Mouse (Mus musculus) stomach, embryonic 16.5 days (tissue): Measurements from ENCODE around the gene Fbxo7. TPM values are rescaled to one million over a fixed set of nuclear protein-coding genes. Genes with fewer than 3 reads are reported as not detected.

Experiments used
- ATAC-seq: fragments of 200-750 bp; cut with Nextera tagmentation; 2 replicates; pipeline ENCODE4 v1.8.0; 2017; ENCODE audit warnings: moderate number of reproducible peaks, moderate TSS enrichment; ENCODE audit not compliant: insufficient read depth, low FRiP score
- H3K27ac ChIP-seq: fragments of 300-500 bp; sonication (generic); 2 replicates; pipeline ENCODE4 v1.5.1; 2014; ENCODE audit warnings: low read length
- H3K27me3 ChIP-seq: fragments of 300-500 bp; sonication (generic); 2 replicates; pipeline ENCODE4 v1.6.1; 2014; ENCODE audit warnings: low read length, control low read depth, mixed read lengths; ENCODE audit not compliant: control insufficient read depth, insufficient read depth
- H3K36me3 ChIP-seq: fragments of 300-500 bp; sonication (generic); 2 replicates; pipeline ENCODE4 v1.6.1; 2014; ENCODE audit warnings: low read length; ENCODE audit not compliant: control insufficient read depth, insufficient read depth
- H3K4me1 ChIP-seq: fragments of 300-500 bp; sonication (generic); 2 replicates; pipeline ENCODE4 v1.6.1; 2014; ENCODE audit warnings: low read length, control low read depth, mixed read lengths; ENCODE audit not compliant: control insufficient read depth, insufficient read depth
- H3K4me2 ChIP-seq: fragments of 300-500 bp; sonication (generic); 2 replicates; pipeline ENCODE4 v1.6.1; 2014; ENCODE audit warnings: low read depth, low read length, mixed read lengths
- H3K4me3 ChIP-seq: fragments of 300-500 bp; sonication (generic); replicated peaks from 2 replicates; pipeline ENCODE4 v1.5.1; 2014; ENCODE audit warnings: mild to moderate bottlenecking, low read length
- H3K9ac ChIP-seq: fragments of 300-500 bp; sonication (generic); 2 replicates; pipeline ENCODE4 v1.6.1; 2014; ENCODE audit warnings: low read length
- H3K9me3 ChIP-seq: fragments of 300-500 bp; sonication (generic); replicated peaks from 2 replicates; pipeline ENCODE4 v1.6.1; 2016; ENCODE audit warnings: low read length, control low read depth; ENCODE audit not compliant: control insufficient read depth
- WGBS: fragments of 180-500 bp; shearing (Covaris S2); extraction: QIAGEN DNeasy Blood & Tissue Kit; methylation state at CpG from one replicate; pipeline ENCODE4 v1.1.7; 2014; 5-methylcytosine and 5-hydroxymethylcytosine counted together
- polyA plus RNA-seq: library from polyadenylated mRNA; unstranded; fragments of >200 nt; fragmentation: Nextera tagmentation; extraction: Ambion mirVana; gene quantifications from 2 replicates; pipeline ENCODE4 v1.2.1, GENCODE M21; 2015

Fbxo7 gene
- polyA plus RNA-seq, 1 experiment from 2014 or later: 38.0 TPM

- Histone ChIP-seq H3K4me1 (no peaks in the 10 kb centered on the region), H3K9me3 (no peaks in the 10 kb centered on the region), H3K27ac (no peak overlapping the region), H3K36me3 (no peaks in the 10 kb centered on the region), H3K4me2 (no peak overlapping the region), H3K27me3 (no peaks in the 10 kb centered on the region), H3K9ac (no peak overlapping the region), H3K4me3 (no peak overlapping the region)
- WGBS: 5% methylated on average over 6 of the region's 6 CpGs
- ATAC-seq: no peak
Measured at GRCm38 (mm10) chr10:86010636-86011035, 11.1 kb upstream of the Fbxo7 start.

GRCm38 (mm10) chr10:86011172-86011571, 10.6 kb upstream of the Fbxo7 start:
- Histone ChIP-seq H3K27me3 (no peaks in the 10 kb centered on the region), H3K27ac (peak overlapping the region; percentile 21; the same call in 1 of the 2 replicates), H3K4me2 (no peak overlapping the region), H3K9me3 (no peaks in the 10 kb centered on the region), H3K9ac (no peak overlapping the region), H3K4me1 (no peaks in the 10 kb centered on the region), H3K4me3 (no peak overlapping the region), H3K36me3 (no peaks in the 10 kb centered on the region)
- no peak for ATAC-seq
- WGBS: 79% methylated on average over 2 of the region's 2 CpGs

- 91% methylated on average over 2 of the region's 2 CpGs for WGBS
- H3K36me3 ChIP-seq: no peaks in the 10 kb centered on the region
- no peak within 1 kb of the TSS for H3K4me2 ChIP-seq
- no peak within 1 kb of the TSS for H3K4me3 ChIP-seq
- no peak for ATAC-seq
- H3K4me1 ChIP-seq: no peaks in the 10 kb centered on the region
- H3K9ac ChIP-seq: no peak within 1 kb of the TSS
- no peaks in the 10 kb centered on the region for H3K9me3 ChIP-seq
- peak within 1 kb of the TSS; percentile 21; the same call in 1 of the 2 replicates for H3K27ac ChIP-seq
- no peaks in the 10 kb centered on the region for H3K27me3 ChIP-seq
Measured at GRCm38 (mm10) chr10:86011781-86012180, 10.0 kb upstream of the Fbxo7 start, which contains the start of gene Bpifc. Gene Bpifc (minus strand): TSS chr10:86011895.

DNA sequence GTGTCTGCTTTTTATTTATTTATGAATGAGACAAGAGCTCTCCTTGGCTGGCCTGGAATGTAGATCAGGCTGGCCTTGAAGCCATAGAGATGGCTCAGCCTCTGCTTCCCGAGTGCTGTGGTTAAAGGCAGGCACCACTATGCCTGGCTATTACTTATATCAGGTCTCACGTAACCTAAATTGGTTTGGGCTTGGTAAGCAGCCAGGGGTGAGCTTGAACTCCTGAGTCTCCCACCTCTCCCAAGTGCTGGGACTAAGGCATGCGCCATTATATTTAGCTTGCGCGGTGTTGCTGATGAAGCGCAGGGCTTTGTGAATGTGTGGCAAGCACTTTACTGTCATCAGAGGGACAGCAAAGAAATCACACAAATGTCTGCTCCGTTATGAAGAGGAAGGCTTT, 4.0 kb upstream of the Fbxo7 start:
- Histone ChIP-seq H3K4me3 (no peak overlapping the region), H3K9ac (no peak overlapping the region), H3K27ac (no peak overlapping the region), H3K9me3 (no peaks in the 10 kb centered on the region), H3K4me1 (0 out of 2 replicates have a peak, but pooled peaks cover under 1% of the 10 kb centered on the region), H3K36me3 (no peaks in the 10 kb centered on the region), H3K27me3 (no peaks in the 10 kb centered on the region), H3K4me2 (no peak overlapping the region)
- ATAC-seq: no peak
- WGBS: 86% methylated on average over 7 of the region's 7 CpGs

DNA sequence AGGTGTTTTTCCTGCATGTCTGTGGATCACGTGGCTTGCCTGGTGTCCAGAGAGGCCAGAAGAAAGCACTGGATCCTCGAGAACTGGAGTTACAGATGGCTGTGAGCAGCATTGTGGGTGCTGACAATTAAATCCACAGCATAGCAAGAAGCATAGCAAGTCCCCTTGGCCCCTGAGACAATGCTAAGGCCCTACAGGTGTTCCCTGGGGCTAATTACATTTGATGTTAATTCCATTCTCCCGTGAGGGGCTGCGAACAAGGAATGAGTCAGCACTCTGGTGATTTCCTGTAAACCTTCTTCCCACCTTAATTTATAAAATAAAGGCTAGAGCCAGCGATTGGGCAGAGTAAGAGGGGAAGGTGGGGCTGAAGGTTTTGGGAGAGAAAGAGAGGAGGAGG, 3.0 kb upstream of the Fbxo7 start:
- Histone ChIP-seq H3K9ac (no peak overlapping the region), H3K27me3 (no peaks in the 10 kb centered on the region), H3K36me3 (no peaks in the 10 kb centered on the region), H3K9me3 (no peaks in the 10 kb centered on the region), H3K4me3 (no peak overlapping the region), H3K4me2 (no peak overlapping the region), H3K27ac (no peak overlapping the region), H3K4me1 (peaks cover 2% of the 10 kb centered on the region; the same call in 1 of the 2 replicates)
- WGBS: 37% methylated on average over 5 of the region's 5 CpGs
- no peak for ATAC-seq

DNA sequence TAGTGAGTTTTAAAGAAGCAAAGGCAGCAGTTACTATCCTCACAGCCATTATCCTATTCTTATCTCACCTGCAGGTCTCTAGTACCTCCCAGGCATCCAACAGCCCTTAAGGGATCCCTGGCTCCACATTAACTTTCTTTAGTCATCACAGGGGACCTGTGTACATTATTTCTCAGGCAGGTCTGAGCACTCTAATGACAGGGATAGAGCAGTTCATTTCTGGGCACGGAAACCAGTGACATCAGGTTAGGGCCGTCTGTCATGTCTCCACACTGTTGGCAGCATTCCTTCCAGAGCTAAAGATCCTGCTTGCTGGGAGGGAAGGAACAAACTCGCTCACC, 394 bp upstream of the Fbxo7 start:
- Histone ChIP-seq H3K9ac (peak overlapping the region; percentile 62), H3K36me3 (no peaks in the 10 kb centered on the region), H3K27ac (no peak overlapping the region), H3K27me3 (no peaks in the 10 kb centered on the region), H3K4me1 (peaks cover 2% of the 10 kb centered on the region; the same call in 1 of the 2 replicates), H3K9me3 (no peaks in the 10 kb centered on the region), H3K4me2 (peak overlapping the region; percentile 54), H3K4me3 (peak overlapping the region; percentile 95)
- ATAC-seq: peak; percentile 48
- WGBS: 1% methylated on average over 3 of the region's 3 CpGs

DNA sequence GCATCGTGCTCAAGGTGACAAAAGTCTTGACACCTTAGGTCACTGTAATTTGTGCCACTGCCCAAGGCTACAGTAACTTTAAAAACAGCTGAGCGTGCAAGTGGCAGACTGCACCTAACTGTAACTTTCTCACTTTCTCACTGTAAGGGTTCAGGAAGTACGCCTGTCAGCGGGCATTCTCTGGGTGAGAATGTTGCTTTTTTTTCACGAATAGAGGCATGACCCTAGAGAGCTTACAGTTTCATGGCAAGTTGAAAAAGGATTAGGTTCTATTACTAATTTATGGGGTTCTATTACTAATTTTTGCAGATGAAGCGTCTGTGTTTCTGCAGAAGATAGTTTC, 673 bp downstream of the Fbxo7 start:
- Histone ChIP-seq H3K9me3 (no peaks in the 10 kb centered on the region), H3K4me3 (peak overlapping the region; percentile 95), H3K36me3 (no peaks in the 10 kb centered on the region), H3K4me2 (peak overlapping the region; percentile 68), H3K27me3 (no peaks in the 10 kb centered on the region), H3K9ac (peak overlapping the region; percentile 94), H3K27ac (peak overlapping the region; percentile 95), H3K4me1 (peaks cover 2% of the 10 kb centered on the region; the same call in 1 of the 2 replicates)
- no peak for ATAC-seq
- 3% methylated on average over 6 of the region's 6 CpGs for WGBS

- Histone ChIP-seq H3K27me3 (no peaks in the 10 kb centered on the region), H3K36me3 (no peaks in the 10 kb centered on the region), H3K4me3 (peak overlapping the region; percentile 95), H3K27ac (no peak overlapping the region), H3K9ac (0 out of 2 replicates have a peak overlapping the region, but pooled peaks have one; percentile 39), H3K9me3 (no peaks in the 10 kb centered on the region), H3K4me2 (peak overlapping the region; percentile 68), H3K4me1 (peaks cover 2% of the 10 kb centered on the region; the same call in 1 of the 2 replicates)
- no peak for ATAC-seq
Measured at GRCm38 (mm10) chr10:86023149-86023548, 1.4 kb downstream of the Fbxo7 start.

- H3K4me3 ChIP-seq: no peak overlapping the region
- peaks cover 9% of the 10 kb centered on the region for H3K36me3 ChIP-seq
- H3K27me3 ChIP-seq: no peaks in the 10 kb centered on the region
- no peak for ATAC-seq
- H3K4me2 ChIP-seq: no peak overlapping the region
- H3K4me1 ChIP-seq: peaks cover 2% of the 10 kb centered on the region; the same call in 1 of the 2 replicates
- no peaks in the 10 kb centered on the region for H3K9me3 ChIP-seq
- no peak overlapping the region for H3K9ac ChIP-seq
- H3K27ac ChIP-seq: no peak overlapping the region
- 95% methylated on average over 2 of the region's 2 CpGs for WGBS
Measured at GRCm38 (mm10) chr10:86025906-86026305, 4.1 kb downstream of the Fbxo7 start.

- no peak overlapping the region for H3K9ac ChIP-seq
- peaks cover 9% of the 10 kb centered on the region for H3K36me3 ChIP-seq
- 85% methylated on average over 3 of the region's 3 CpGs for WGBS
- H3K27ac ChIP-seq: no peak overlapping the region
- H3K9me3 ChIP-seq: no peaks in the 10 kb centered on the region
- no peak; the same call in 1 of the 2 replicates for ATAC-seq
- peaks cover 2% of the 10 kb centered on the region; the same call in 1 of the 2 replicates for H3K4me1 ChIP-seq
- no peak overlapping the region for H3K4me3 ChIP-seq
- no peak overlapping the region for H3K4me2 ChIP-seq
- H3K27me3 ChIP-seq: no peaks in the 10 kb centered on the region
Measured at GRCm38 (mm10) chr10:86026354-86026753, 4.6 kb downstream of the Fbxo7 start.
